ENCODE assay signal across 9 mouse cellular contexts in the genomic region with DNA sequence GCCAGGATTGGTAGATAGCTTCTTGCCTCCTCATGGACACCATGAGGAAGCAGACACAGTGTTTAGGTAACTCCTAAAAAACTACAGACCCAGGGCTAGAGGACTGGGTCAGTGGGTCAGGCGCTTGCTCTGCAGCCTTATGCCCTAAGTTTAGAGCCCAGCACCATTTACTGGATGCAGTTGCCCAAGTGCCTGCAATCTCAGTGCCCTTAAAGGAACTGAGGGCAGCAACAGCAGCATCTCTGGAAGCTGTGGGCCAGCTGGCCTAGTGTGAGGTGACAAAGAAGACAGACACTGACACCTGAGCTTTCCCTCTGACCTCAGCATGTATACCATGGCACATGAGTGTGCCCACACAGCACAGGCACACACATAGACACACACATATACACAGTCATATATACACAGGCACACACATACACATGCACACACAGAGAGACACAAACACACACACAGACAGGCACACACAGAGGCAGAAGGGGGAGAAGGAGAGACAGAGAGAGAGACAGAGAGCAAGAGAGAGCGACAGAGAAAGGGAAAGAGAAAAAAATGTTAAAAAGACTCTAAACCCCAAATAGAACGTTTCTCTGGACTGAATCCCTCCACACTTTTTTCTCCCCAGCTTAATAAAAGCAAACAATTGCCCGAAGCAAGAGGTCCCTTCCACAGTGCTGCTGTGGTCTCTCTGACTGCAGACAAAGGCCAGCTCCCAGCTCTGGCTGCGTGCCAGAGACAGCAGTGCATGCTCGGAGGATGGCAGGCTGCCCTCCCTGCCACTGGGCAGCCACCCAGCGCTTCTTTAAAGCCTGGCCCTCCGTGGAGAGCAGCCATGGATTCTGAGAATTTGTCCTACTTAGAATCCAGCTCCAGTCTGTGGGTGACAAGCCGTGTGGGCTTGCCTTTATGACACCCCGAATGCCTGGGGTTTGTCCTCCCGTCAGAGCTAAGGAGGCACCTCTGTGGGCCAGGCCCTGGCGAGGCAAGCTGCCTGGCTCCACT.
A peak's percentile ranks its signal among the peaks of the same experiment; 100 is the strongest.
DNase-seq lines count a peak whose midpoint lies in the region; ATAC-seq and TF ChIP-seq lines count a peak whose summit lies in the region.
"Had no signal": no experiment of that assay in that cellular context is flagged by ENCODE, and none has a peak within 500 bp of the region (broad histone marks: within the 10 kb centered on the region; RNA-seq: fewer than 3 reads in every experiment).

No protein-coding gene starts in this region.

- no peak overlapping the region for H3K4me3 ChIP-seq in forebrain, embryonic 15.5 days
- no peak overlapping the region for H3K4me3 ChIP-seq in heart, postnatal 0 days (ENCODE audit: low read depth, low read length)
- H3K4me3 ChIP-seq: liver, embryonic 13.5 days had no signal

- H3K9me3 ChIP-seq in forebrain, embryonic 15.5 days = no peaks in the 10 kb centered on the region
- H3K9me3 ChIP-seq in heart, postnatal 0 days (replicated peaks; ENCODE audit: control insufficient read depth, low read length) = no peaks in the 10 kb centered on the region
- H3K9me3 ChIP-seq: liver, embryonic 13.5 days had no signal

- no peak overlapping the region; the same call in 1 of the 2 replicates for H3K9ac ChIP-seq in forebrain, embryonic 15.5 days (replicated peaks)
- no peak overlapping the region for H3K9ac ChIP-seq in heart, postnatal 0 days (replicated peaks; ENCODE audit: low read depth, low read length)
- H3K9ac ChIP-seq: liver, embryonic 13.5 days had no signal

- peak; percentile 89 for ATAC-seq in forebrain, embryonic 15.5 days (replicated peaks)
- ATAC-seq in heart, postnatal 0 days (ENCODE audit: insufficient read depth, low read depth) = peak; percentile 94

- no peak for TF ChIP-seq CTCF in heart, postnatal 0 days (IDR thresholded peaks at IDR 0.05; ENCODE audit: low read depth)

- no peak overlapping the region for H3K4me2 ChIP-seq in forebrain, embryonic 15.5 days (replicated peaks)
- no peak overlapping the region for H3K4me2 ChIP-seq in heart, postnatal 0 days (ENCODE audit: low read depth, low read length)
- H3K4me2 ChIP-seq: liver, embryonic 13.5 days had no signal

- peak overlapping the region; percentile 40 for H3K27ac ChIP-seq in forebrain, embryonic 15.5 days (replicated peaks)
- H3K27ac ChIP-seq in heart, postnatal 0 days (ENCODE audit: low read depth) = peak overlapping the region; percentile 3; the same call in 1 of the 2 replicates
- H3K27ac ChIP-seq: liver, embryonic 13.5 days had no signal

- WGBS in forebrain, embryonic 15.5 days = 15% methylated on average over 12 of the region's 12 CpGs
- WGBS in heart, postnatal 0 days = 24% methylated on average over 12 of the region's 12 CpGs

- no peaks in the 10 kb centered on the region for H3K36me3 ChIP-seq in forebrain, embryonic 15.5 days
- H3K36me3 ChIP-seq in heart, postnatal 0 days (replicated peaks; ENCODE audit: control insufficient read depth, insufficient read depth, low read length) = no peaks in the 10 kb centered on the region
- H3K36me3 ChIP-seq: liver, embryonic 13.5 days had no signal

- no peaks in the 10 kb centered on the region for H3K27me3 ChIP-seq in forebrain, embryonic 15.5 days
- peaks cover 10% of the 10 kb centered on the region; the same call in 1 of the 2 replicates for H3K27me3 ChIP-seq in heart, postnatal 0 days (ENCODE audit: control insufficient read depth, insufficient read depth, low read length)
- H3K27me3 ChIP-seq: liver, embryonic 13.5 days had no signal

- no peak for TF ChIP-seq EP300 in heart, postnatal 0 days (IDR thresholded peaks at IDR 0.05; ENCODE audit: low read depth)

- peaks cover 17% of the 10 kb centered on the region for H3K4me1 ChIP-seq in forebrain, embryonic 15.5 days
- H3K4me1 ChIP-seq in heart, postnatal 0 days (ENCODE audit: control insufficient read depth, insufficient read depth) = peaks cover 3% of the 10 kb centered on the region; the same call in 1 of the 2 replicates
- H3K4me1 ChIP-seq: liver, embryonic 13.5 days had no signal

- peak; percentile 71 for DNase-seq in 3134 (ENCODE audit: extremely low read depth, insufficient read length, low spot score)
- DNase-seq in brain, embryonic 18.5 days (ENCODE audit: low read depth, low spot score) = peak; percentile 60
- DNase-seq in heart, postnatal 0 days (ENCODE audit: low spot score) = peak; percentile 84
- peak; percentile 76 to 78 for DNase-seq in layer of hippocampus, adult 8-10 months (ENCODE audit: low spot score in 2 of 2)
- DNase-seq in lung, postnatal 4 days = peak; percentile 73 to 84
- DNase-seq in right cerebral cortex, postnatal 36 days (ENCODE audit: low spot score in 2 of 2) = peak; percentile 57 to 58
- DNase-seq in B cell, adult 2 months = no peak
- DNase-seq: liver, embryonic 13.5 days had no signal

Comparison
In these comparisons a context has a peak if more than half of its experiments do, and no peak if none do; other contexts are left out.
1. DNase-seq: peak in 3134 (single experiment), brain, embryonic 18.5 days (single experiment), heart, postnatal 0 days (single experiment), layer of hippocampus, adult 8-10 months (2 of 2), lung, postnatal 4 days (2 of 2) and right cerebral cortex, postnatal 36 days (2 of 2); none in B cell, adult 2 months (0 of 2).